Mouse (Mus musculus) layer of hippocampus, postnatal 36 days (tissue): Measurements from ENCODE around the gene Pacsin2. TPM values are rescaled to one million over a fixed set of nuclear protein-coding genes. Genes with fewer than 3 reads are reported as not detected.
"Not testable (repeated sequence)": the region's sequence is repeated elsewhere in the genome, so short reads cannot be mapped to it uniquely, and the experiment has no call there.

ENCODE experiments used
- DNase-seq, 2 experiments: peaks; one replicate each; pipeline ENCODE4 v3.0.0; 2022
- total RNA-seq, 2 experiments: library from RNA; stranded (reverse); gene quantifications; 2 replicates each; pipeline ENCODE4 v1.2.3; 2021

Gene Pacsin2
- total RNA-seq: 100 to 1,000 TPM in 1 of 2 experiments, 10 to 100 TPM in 1; 82.0 to 102 TPM

DNA sequence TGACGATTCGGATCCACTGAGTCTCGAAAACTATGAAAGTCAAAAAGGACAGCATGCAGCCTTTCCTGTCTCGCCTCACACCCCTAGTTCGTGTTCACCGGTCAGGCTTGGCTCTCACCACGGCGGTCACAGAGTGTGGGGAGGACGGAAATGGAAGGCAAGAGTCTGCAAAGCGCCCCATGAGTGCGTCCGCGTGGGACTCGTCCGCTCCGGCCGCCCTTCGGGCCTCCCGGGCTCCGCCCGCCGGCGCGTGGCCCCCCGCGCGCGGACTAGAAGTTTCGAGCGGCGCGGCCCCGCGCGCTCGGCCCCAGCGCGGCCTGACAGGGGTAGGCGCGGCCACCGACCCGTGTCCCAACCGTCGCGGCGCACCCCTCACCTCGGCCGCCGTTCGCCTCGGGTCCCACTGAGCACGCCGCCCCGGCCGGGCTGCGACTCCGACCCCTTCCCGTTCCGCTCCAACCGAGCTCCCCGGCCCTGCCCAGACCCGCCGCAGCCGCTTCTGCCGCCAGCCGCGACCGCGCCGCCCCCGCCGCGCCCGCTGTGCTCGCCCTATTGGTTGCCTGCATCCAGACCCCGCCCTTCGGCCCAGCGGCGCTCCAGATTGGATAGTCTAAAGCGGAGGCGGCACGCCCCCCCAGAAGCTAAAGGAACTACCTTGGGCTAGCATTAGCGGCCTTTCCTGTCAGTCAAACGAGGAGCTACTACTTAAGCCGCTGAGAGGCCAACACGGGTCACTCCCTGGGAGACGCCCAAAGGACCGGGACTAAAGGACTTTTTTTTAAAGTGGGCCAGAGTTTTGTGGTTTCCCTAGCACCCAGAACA is at the start of gene Pacsin2:
Gene Pacsin2, minus strand, starts transcription at position 524 of the 822 bp plus-strand sequence.
- DNase-seq: peak; percentile 95

DNA sequence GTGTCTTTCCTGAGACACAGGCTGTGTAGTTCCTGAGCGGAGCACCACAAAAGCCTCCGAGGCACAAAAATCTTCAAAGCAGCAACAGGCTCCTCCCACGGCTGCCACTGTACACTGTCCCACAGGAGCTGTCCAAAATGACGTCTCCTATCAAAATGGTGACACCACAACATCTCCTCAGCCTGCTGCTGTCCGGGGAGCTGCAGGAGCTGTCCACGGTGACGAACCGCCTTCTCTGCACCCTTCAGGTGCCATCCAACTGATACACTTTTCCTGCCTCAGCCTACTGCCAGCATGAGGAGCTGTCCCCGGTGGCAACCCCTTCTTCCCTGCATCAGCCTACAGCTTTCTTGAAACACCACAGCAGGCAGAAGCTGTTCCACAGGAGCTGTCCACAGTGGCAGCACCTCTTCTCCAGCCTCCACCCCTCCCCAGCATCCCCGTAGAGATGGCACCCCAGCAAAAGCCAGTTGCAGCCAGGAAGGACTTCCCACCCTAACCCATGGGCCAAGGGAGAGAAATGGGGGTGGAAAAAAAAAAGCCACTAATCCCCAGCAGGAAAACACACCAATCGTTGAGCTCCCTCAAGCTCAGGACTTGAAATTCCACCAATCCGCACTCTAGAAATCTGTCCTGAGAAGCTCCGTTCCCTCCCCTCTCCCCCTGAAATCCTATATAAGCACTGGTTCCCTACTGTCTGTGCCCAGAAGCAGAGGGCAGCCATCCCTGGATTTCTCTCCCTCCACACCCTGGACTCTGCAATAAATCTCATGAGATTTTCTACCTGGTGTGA is 48.3 kb upstream of the Pacsin2 start:
- DNase-seq: no peak

DNA sequence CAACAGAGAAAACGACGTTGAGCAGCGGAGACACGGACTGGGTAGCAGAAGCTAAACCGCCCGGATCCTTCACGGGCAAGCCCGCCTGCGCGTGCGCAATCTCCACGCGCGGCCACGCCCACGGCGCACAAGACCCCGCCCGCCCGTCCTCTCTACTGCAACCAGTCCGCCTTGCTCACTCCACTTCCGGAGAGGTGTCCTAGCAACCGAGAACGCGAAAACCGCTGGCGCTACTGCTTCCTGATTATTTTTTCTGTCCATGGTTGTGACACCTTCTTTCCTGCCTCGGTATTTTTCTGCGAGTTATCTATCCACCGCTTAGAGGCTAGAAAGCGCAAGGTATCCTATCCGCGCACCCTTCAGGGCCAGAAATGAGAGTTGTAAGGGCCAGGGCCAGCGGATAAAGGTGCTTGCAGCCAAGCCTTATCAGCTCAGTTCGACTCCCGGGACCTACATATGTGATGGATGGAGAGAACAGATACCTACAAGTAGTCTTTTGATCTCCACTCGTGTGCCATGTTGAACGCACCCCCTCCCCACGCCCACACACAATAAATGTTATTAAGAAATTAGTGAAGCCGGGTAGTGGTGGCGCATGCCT is 46.5 kb upstream of the Pacsin2 start, which contains the start of gene Ttll1:
Gene Ttll1, minus strand, starts transcription at position 89 of the 601 bp plus-strand sequence.
- DNase-seq: peak; percentile 93 to 94

DNA sequence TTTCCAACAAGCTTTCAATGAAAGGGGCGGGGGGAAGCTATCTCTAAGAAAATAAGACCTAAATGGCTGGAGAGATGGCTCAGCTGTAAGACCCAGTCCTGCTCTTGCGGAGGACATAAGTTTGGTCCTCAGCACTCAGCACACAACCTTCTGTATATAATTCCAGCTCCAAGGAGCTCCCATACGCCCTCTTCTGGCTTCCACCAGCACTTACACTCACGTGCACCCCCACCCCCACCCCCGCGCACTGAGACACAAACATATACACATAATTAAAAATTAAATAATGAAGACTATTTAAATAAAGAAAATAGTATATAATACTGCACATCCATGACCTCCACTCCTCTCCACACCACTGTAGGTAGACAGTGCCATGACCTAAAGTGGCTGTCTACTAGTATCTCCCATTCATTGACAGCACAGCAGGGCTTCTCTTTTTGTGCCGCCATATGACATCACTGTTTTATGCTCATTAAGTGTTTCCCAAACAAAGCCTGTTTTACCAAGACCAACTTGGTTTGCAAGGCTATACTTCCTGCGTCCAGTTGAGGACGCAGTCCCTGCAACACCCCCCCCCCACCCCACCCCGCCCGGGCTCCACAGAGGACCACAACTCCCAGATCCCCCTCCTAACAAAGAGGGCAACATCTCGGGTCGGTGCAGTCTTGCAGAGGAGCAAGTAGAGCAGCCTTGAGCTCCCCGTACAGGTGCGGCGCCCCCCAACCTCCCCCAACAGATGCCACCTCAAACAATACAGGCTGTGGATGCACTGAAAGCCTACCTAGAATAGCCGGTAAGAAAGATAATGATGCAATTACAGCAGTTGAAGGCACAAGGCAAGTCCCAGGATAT is 45.8 kb upstream of the Pacsin2 start:
- no peak for DNase-seq

DNA sequence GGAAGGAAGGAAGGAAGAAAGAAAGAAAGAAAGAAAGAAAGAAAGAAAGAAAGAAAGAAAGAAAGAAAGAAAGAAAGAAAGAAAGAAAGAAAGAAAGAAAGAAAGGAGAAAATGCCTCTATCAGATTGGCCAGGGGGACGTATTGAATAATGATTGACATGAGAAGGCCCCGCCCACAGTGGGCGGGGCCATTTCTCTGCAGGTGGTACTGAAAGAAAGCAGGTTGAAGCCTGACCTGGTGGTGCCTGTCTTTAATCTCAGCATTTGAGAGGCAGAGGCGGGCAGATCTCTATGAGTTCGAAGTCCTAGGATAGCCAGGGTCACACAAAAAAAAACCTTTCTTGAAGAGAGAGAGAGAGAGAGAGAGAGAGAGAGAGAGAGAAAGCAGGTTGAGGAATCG is 37.1 kb upstream of the Pacsin2 start:
- DNase-seq: not testable (repeated sequence)

DNA sequence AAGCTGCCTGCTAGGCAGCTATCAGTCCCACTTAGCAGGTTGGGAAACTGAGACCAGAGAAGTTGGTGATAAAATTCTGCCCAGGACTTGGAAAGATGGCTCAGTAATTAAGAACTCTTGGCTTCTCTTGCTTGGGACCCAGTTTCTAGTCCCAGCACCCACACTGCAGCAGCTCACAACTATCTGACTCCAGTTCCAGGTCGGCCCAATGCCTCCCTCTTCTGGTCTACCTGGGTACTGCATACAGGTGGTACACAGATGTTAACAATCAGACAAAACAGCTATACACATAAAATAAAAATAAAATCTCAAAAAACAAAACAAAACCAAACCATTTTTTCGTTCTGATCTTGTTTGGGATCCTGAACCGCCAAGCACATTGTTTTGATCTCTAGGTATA is 35.9 kb upstream of the Pacsin2 start:
- no peak for DNase-seq

DNA sequence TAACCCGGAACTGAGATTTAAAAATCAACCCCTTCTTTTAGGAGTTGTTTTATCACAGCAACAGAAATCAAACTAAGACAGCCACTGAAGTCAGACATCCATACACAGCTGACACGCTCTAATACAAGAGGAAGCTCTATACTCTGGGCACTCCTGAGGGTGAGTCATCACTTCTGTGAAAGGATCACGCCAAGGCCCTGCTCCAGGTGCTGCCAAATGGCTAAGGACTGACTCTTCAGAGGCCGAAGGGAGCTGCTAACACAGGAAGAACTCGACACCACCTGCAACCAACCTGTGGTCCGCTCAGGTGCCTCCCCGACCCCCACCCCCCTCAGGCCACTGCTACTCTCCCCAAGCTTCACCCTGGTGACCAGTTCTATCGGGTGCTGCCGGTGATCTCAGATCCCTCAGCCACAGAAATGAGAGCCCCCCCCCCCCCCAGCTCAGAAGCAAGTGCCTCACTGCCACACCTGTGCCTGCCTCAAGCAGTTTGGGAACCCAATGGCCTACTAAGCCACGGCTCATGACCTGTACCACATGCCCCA is 34.9 kb upstream of the Pacsin2 start:
- DNase-seq: no peak

DNA sequence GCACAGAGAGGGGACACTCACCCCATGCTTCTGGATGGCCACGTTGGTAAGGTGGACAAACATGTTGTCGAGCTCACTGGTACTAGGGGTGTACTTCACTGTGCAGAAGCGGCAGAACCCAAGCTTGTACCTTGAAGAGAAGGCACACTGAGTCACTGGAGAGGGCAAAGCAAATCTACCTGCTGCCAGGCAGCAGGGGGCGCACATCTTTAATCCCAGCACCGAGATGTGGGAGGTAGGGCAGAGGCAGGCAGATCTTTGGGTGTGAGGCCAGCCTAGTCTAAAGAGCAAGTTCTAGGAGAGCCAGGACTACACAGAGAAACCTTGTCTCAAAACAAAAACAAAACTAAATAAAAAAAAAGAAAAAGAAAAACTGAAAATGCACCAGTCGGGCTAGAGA is 32.9 kb upstream of the Pacsin2 start:
- no peak for DNase-seq

DNA sequence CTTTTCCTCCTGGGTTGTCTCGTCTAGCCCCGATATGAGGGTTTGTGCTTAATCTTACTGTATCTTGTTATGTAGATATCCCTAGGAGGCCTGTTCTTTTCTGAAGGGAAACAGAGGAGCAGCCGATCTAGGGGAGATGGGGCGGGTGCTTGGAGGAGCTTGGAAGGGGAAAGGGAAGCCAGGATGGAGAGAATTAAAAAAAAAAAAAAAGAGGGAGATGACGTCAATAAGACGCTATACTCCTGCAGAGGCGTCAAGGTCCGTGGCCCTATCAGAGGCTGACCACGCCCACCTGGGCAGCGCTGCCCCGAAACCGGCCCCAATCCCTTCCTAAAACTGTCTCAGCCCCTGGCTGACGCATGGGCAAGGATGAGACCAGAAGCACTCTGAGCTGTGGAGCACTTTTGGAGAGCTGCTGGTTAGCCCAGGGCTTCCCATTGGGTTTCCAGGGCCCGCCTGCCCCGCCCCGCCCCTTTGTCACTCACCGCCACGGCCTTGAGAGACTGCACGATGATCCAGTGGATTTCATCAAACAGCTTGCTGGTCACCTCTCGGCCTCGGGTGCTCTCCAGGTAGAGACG is 31.5 kb upstream of the Pacsin2 start:
- no peak for DNase-seq

DNA sequence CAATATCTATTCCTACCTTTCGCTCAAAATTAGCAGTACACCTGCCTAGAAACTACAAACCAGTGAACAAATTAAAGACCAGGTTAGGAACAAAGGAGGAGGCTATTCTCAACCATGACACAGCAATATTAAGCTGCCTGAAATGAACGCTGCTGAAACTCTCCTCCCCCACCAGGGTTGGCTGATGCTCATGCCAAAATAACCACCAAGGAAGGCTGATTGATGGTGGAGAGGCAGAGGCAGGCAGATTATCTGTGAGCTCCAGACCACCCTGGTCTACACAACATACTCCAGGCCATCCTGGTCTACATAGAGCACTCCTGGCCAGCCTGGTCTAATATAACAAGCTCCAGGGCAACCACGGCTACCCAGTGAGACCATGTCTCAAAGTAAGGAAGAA is 30.8 kb upstream of the Pacsin2 start:
- no peak for DNase-seq

DNA sequence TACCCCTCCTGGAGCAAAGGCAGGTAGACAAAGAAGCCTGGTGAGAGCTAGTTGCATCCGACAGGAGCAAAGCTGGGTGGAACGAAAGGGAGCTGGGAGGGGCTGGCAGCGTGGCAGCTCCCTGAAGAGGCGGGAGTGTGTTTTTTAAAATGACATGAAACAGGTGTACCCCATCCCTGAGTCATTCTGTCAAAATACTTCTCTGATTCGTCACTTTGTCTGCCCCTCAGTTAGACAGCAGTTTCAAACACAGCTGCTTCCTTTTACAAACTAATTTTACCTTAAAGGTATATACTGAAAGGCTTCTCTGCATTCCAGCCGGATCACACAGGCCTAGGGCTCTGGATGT is 30.1 kb upstream of the Pacsin2 start:
- DNase-seq: no peak

DNA sequence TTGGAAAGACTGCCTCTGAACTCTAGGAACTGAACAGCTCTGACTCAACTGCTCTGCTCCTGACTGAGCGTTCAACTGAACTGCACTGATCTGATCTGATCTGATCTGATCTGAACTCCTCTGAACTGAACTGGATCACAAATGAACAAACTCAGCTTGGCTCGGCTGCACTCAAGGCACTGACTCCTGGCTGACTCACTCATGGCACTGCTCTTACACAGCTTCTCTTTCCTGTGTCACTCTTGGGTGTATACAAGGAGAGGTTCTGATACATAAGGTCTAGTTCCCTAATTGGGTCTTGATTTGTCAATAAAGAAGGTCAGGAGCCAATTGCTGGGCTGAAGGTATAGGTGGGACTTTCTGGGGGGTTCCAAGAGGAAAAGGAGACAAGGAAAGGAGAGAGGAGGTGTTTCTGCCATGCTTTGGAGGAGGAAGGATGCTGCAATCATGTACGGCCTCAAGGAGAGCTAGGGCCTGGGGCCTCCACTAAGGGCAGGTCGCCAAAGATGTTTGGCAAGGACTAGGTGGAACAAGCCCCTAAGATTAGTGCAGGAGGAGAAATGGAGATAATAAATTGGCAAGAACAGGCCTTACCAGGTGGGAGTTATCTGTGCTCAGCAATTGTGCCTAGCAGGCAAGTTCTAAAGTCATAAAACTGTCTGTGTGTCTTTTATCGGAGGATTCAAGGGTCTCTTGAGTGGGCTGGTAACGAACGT is 29.6 kb upstream of the Pacsin2 start:
- DNase-seq: no peak

DNA sequence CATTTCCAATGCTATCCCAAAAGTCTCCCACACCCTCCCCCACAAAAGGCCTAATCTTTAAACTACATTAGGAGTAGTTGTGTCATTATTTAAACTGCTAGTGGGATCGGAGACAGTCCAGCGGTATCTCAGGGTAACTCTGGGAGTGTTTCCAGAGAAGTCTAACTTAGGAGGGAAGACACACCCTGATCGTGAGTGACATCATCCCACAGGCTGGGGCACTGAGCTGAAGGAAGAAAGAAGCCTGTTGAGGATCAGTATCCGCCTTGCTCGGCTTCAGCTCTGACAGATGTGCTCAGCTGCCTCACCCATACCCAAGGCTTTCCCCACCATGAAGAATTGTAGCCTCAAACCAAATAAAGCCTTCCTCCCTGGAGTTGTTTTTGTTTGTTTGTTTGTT is 27.5 kb upstream of the Pacsin2 start:
- DNase-seq: no peak

DNA sequence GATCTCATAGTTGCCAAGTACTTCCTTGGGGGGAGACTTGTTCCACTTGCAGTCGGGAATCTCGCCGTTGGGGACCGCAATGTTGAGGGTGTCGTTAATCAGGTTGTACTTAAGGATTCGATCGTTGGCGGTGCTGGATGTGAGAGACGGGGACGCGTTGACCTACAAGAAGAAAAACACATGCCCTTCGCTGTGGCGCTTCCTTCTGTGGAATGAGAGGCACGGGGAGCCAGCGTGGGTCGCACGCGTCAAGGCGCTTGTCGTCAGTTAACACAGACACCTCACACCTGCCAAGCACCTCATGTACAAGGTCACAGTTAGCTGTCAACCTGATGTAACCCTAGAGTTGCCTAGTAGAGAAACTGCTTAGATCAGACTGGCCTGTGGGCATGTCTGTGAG is 25.1 kb upstream of the Pacsin2 start:
- DNase-seq: no peak

DNA sequence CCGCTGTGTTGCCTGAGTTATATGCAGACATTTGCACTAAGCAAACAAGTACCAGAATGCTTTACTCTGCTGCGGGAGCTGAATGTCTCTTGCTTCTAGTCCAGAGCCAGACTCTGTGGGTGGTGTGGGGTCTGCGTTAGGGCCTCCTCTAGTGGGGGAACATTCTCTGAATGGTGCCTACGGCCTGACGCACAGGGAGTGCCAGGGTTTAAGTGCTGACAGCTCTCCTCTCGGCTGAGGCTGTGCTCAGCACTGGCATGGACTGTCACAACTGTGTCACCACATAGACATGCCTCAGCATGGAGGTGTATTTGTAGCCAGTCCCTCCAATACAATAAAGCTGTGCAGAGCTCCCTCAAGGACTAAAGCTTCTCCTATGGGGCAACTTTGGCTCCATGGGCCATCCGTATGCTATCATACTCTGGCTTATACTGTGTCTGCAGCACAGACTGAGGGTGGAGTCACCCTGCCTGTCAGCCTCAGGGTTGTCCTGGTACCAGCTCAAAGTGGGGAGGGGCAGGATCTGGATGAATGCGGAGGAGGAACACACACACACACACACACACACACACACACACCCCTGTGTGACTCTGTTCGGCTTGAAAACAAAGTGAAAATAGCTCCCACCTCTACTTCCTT is 23.2 kb upstream of the Pacsin2 start:
- DNase-seq: peak in 1 of 2 experiments; percentile 14

DNA sequence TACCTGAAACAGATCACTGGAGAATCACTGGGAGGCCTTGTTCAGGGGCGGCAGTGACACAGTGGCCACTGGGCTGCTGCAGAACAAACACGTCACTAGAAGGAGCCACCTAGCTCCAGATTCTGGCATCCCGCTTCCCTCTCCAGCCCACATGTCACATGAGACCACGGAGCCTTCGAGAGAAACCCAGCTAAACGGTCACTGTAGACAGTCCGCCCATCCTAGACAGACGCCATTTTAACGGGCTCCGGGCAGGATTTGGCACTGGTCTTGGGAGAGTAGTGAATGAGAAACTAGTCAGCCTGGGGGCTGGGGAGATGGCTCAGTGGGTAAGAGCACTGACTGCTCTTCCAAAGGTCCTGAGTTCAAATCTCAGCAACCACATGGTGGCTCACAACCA is 19.9 kb upstream of the Pacsin2 start:
- no peak for DNase-seq

DNA sequence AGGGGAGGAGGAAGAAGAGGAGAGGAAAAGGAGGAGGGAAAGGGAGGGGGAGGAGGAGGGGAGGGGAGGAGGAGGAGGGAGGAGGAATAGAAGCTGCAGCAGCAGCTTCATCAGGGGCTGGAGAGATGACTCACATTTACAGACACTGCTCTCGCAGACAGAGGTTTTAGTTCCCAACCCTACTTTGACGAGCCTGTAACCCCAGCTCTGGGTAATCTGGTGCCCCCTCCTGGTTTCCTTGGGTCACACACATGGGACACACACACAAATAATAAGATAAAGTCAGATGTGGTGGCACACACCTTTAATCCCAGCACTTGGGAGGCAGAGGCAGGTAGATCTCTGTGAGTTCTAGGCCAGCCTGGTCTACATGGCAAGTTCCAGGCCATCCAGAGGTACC is 19.1 kb upstream of the Pacsin2 start:
- DNase-seq: no peak

DNA sequence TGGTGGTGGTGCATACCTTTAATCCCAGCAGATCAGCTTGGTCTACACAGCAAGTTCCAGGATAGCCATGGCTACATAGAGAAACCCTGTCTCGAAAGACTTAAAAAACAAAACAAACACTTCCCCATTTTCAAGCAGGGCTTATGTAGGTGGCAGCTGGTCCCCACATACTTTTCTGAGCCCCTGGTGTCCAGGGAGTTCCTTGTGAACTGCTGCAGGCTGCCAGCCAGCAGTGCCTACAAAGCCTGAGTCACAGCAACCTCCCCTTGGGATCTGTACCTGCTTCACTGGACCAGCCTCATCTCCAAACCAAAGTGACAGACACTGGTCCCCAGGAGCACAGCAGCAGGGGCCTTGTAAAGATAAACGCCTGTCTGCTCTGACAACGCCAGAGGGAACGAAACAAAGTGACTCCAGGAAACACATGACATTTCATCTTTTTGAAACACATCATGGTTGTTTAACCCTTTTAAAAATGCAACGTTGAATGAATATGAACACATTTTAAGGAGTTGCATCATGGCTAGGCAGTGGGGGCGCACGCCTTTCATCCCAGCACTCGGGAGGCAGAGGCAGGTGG is 18.3 kb upstream of the Pacsin2 start:
- no peak for DNase-seq

DNA sequence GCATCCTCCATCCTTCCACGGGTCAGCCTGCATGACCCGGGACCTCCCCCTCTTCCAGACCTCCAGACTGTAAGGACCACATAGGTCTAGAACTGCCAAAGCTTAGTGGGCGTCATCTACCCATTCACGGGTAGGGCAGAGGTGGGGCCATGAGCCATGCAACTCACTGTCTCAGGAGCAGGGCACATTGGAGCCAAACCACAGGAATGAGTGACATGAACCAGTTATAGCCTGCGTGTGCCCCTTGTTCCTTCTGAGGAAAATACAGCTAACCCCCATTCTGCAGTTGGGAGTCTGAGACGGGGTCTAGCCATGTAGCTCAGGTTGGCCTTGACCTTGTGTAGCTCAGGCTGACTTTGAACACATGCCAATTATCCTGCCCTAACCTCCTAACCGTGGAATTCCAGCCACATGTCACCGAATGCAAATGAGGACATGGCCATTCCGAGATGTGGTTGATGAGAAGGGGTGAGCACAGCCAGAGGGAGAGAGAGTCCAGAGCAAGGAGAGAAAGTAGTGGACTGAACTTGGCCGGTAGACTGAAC is 16.9 kb upstream of the Pacsin2 start:
- DNase-seq: no peak

DNA sequence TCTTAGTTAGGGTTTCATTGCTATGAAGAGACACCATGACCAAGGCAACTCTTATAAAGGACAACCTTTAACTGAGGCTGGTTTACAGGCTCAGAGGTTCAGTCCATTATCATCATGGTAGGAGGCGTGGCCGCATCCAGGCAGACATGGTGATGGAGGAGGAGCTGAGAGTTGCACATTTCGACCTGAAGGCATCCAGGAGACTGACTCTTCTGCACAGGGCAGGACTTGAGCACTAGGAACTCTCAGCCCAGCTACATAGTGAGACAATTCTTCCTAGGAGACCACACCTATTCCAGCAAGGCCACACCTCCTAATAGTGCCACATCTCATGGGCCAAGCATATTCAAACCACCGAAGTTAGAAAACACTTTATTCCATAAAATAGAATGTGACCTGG is 15.4 kb upstream of the Pacsin2 start:
- DNase-seq: no peak
